ENCODE assay signal across 10 mouse cellular contexts in genomic region chr12:25209333-25209728, GRCm38 (mm10).
DNase-seq lines count a peak whose midpoint lies in the region; ATAC-seq and TF ChIP-seq lines count a peak whose summit lies in the region.
"Had no signal": no experiment of that assay in that cellular context is flagged by ENCODE, and none has a peak within 500 bp of the region (broad histone marks: within the 10 kb centered on the region; RNA-seq: fewer than 3 reads in every experiment).

No protein-coding gene starts in this region.

- H3K27ac ChIP-seq in liver, adult 2 months (replicated peaks; ENCODE audit: insufficient read depth, low read depth, low read length) = no peak overlapping the region; the same call in 1 of the 2 replicates
- no peak overlapping the region for H3K27ac ChIP-seq in layer of hippocampus, adult 2 months
- H3K27ac ChIP-seq: embryonic facial prominence, embryonic 13.5 days; midbrain, embryonic 13.5 days had no signal

- WGBS in liver, adult 2 months = 27% methylated on average over 4 of the region's 4 CpGs

- DNase-seq in liver, adult 2 months (ENCODE audit: extremely low read depth, low read depth, low spot score) = peak; percentile 86
- DNase-seq in liver = no peak
- peak; percentile 81 to 91 for DNase-seq in kidney, postnatal 25 days
- no peak for DNase-seq in frontal cortex, postnatal 14 days (ENCODE audit: low spot score in 2 of 2)
- no peak for DNase-seq in gastrocnemius, adult 18-20 months (ENCODE audit: low spot score)
- DNase-seq in layer of hippocampus, adult 2 months (ENCODE audit: low spot score in 2 of 2) = no peak

- no peak overlapping the region for H3K9ac ChIP-seq in liver, adult 2 months (ENCODE audit: low read depth, low read length)
- H3K9ac ChIP-seq: embryonic facial prominence, embryonic 13.5 days; midbrain, embryonic 13.5 days had no signal

- H3K4me1 ChIP-seq in liver, adult 2 months (ENCODE audit: control insufficient read depth, insufficient read depth, low read length) = no peaks in the 10 kb centered on the region

- peak overlapping the region; percentile 33 for H3K4me2 ChIP-seq in myocyte (ENCODE audit: low read depth)
- H3K4me2 ChIP-seq: embryonic facial prominence, embryonic 13.5 days; midbrain, embryonic 13.5 days had no signal

- peak; percentile 7 for ATAC-seq in inflammation-experienced regulatory T-cells, adult 6 months
- ATAC-seq: midbrain, embryonic 13.5 days had no signal

- H3K4me3 ChIP-seq in liver, adult 2 months (ENCODE audit: insufficient read depth, low read depth, low read length) = no peak overlapping the region
- no peak overlapping the region for H3K4me3 ChIP-seq in myocyte
- H3K4me3 ChIP-seq in layer of hippocampus, adult 2 months = no peak overlapping the region
- H3K4me3 ChIP-seq: embryonic facial prominence, embryonic 13.5 days; midbrain, embryonic 13.5 days had no signal

- H3K79me2 ChIP-seq in liver, adult 2 months (ENCODE audit: control insufficient read depth, insufficient read depth, low read length) = no peaks in the 10 kb centered on the region
- no peaks in the 10 kb centered on the region for H3K79me2 ChIP-seq in myocyte (ENCODE audit: control insufficient read depth, insufficient read depth)

- no peaks in the 10 kb centered on the region for H3K36me3 ChIP-seq in liver, adult 2 months (ENCODE audit: control insufficient read depth, insufficient read depth, low read length)
- no peaks in the 10 kb centered on the region for H3K36me3 ChIP-seq in myocyte (ENCODE audit: control insufficient read depth, insufficient read depth)
- H3K36me3 ChIP-seq: embryonic facial prominence, embryonic 13.5 days; midbrain, embryonic 13.5 days had no signal

- no peak for TF ChIP-seq POLR2A in liver, adult 2 months (IDR thresholded peaks at IDR 0.05; ENCODE audit: extremely low read depth, insufficient read depth, low read length)
- no peak for TF ChIP-seq POLR2A in myocyte (IDR thresholded peaks at IDR 0.05; ENCODE audit: insufficient read length, low read depth)

- H3ac ChIP-seq in myocyte (ENCODE audit: control insufficient read depth, insufficient read length) = no peak overlapping the region

- TF ChIP-seq CTCF in liver, adult 2 months (IDR thresholded peaks at IDR 0.05; ENCODE audit: low read depth, low read length) = 0 out of 2 replicates have a peak, but pooled peaks have one; percentile 15
- no peak for TF ChIP-seq CTCF in layer of hippocampus, adult 2 months (conservative IDR thresholded peaks at IDR 0.05)

- no peaks in the 10 kb centered on the region for H3K27me3 ChIP-seq in liver, adult 2 months (ENCODE audit: control insufficient read depth, insufficient read depth, low read length)
- no peaks in the 10 kb centered on the region for H3K27me3 ChIP-seq in myocyte (ENCODE audit: control insufficient read depth, insufficient read depth, insufficient read length)
- H3K27me3 ChIP-seq: embryonic facial prominence, embryonic 13.5 days; midbrain, embryonic 13.5 days had no signal

TF ChIP-seq in myocyte, 11 proteins besides CTCF, POLR2A, EP300 and RAD21:
- TF ChIP-seq MYOD1 (IDR thresholded peaks at IDR 0.05; ENCODE audit: control insufficient read depth in 1 of 3, insufficient read length in 2 of 3, low read depth in 2 of 3) (no peak), MAX (IDR thresholded peaks at IDR 0.05; ENCODE audit: low read depth) (no peak), E2F4 (IDR thresholded peaks at IDR 0.05; ENCODE audit: insufficient read depth) (no peak)

Comparison
In these comparisons a context has a peak if more than half of its experiments do, and no peak if none do; other contexts are left out.
1. DNase-seq: peak in liver, adult 2 months (single experiment) and kidney, postnatal 25 days (2 of 2); none in liver (single experiment), frontal cortex, postnatal 14 days (0 of 2), gastrocnemius, adult 18-20 months (single experiment) and layer of hippocampus, adult 2 months (0 of 2).